Mouse (Mus musculus) stomach, embryonic 16.5 days (tissue): ENCODE results near the gene Ppil1. TPM values are rescaled to one million over a fixed set of nuclear protein-coding genes. Genes with fewer than 3 reads are reported as not detected.

Experiments
- ATAC-seq: fragments of 200-750 bp; cut with Nextera tagmentation; 2 replicates; pipeline ENCODE4 v1.8.0; 2017; ENCODE audit warnings: moderate number of reproducible peaks, moderate TSS enrichment; ENCODE audit not compliant: insufficient read depth, low FRiP score
- H3K27ac ChIP-seq: fragments of 300-500 bp; sonication (generic); 2 replicates; pipeline ENCODE4 v1.5.1; 2014; ENCODE audit warnings: low read length
- H3K27me3 ChIP-seq: fragments of 300-500 bp; sonication (generic); 2 replicates; pipeline ENCODE4 v1.6.1; 2014; ENCODE audit warnings: low read length, control low read depth, mixed read lengths; ENCODE audit not compliant: control insufficient read depth, insufficient read depth
- H3K36me3 ChIP-seq: fragments of 300-500 bp; sonication (generic); 2 replicates; pipeline ENCODE4 v1.6.1; 2014; ENCODE audit warnings: low read length; ENCODE audit not compliant: control insufficient read depth, insufficient read depth
- H3K4me1 ChIP-seq: fragments of 300-500 bp; sonication (generic); 2 replicates; pipeline ENCODE4 v1.6.1; 2014; ENCODE audit warnings: low read length, control low read depth, mixed read lengths; ENCODE audit not compliant: control insufficient read depth, insufficient read depth
- H3K4me2 ChIP-seq: fragments of 300-500 bp; sonication (generic); 2 replicates; pipeline ENCODE4 v1.6.1; 2014; ENCODE audit warnings: low read depth, low read length, mixed read lengths
- H3K4me3 ChIP-seq: fragments of 300-500 bp; sonication (generic); replicated peaks from 2 replicates; pipeline ENCODE4 v1.5.1; 2014; ENCODE audit warnings: mild to moderate bottlenecking, low read length
- H3K9ac ChIP-seq: fragments of 300-500 bp; sonication (generic); 2 replicates; pipeline ENCODE4 v1.6.1; 2014; ENCODE audit warnings: low read length
- H3K9me3 ChIP-seq: fragments of 300-500 bp; sonication (generic); replicated peaks from 2 replicates; pipeline ENCODE4 v1.6.1; 2016; ENCODE audit warnings: low read length, control low read depth; ENCODE audit not compliant: control insufficient read depth
- WGBS: fragments of 180-500 bp; shearing (Covaris S2); extraction: QIAGEN DNeasy Blood & Tissue Kit; methylation state at CpG from one replicate; pipeline ENCODE4 v1.1.7; 2014; 5-methylcytosine and 5-hydroxymethylcytosine counted together
- polyA plus RNA-seq: library from polyadenylated mRNA; unstranded; fragments of >200 nt; fragmentation: Nextera tagmentation; extraction: Ambion mirVana; gene quantifications from 2 replicates; pipeline ENCODE4 v1.2.1, GENCODE M21; 2015

Gene Ppil1
- polyA plus RNA-seq, 1 experiment from 2014 or later: 130 TPM

DNA sequence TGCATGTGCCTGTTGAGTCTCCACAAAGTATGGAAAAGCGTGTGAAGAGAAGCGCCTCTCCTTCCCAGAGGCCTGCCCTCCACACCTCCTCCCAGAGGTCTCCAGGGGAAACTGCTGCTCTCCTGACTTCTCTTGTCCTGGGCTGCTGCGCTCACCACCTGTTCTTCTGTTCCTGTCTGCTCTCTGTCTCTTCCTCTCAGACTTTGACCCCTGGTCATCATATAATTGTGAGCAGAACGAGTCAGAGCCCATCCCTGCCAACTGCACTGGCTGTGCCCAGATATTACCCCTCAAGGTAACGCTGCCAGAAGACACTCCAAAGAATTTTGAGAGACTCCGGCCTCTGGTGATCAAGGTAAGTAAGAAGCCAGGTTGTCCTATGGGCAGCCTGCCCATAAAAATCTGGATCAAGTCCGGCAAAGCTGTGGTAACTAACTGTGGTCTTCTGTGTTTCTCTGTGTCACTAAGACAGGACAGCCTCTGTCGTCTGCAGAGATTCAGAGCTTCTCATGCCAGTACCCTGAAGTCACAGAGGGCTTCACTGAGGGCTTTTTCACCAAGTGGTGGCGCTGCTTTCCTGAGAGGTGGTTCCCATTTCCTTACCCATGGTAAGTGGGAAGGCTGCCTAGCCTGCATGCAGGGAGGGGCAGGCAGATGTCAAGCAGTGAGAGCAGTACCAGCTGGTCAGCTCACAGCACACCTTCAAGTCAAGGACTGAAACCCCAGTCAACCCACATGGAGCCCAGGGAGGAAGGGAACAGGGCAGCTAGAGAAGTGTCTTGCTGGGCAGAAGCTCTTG, 30.0 kb upstream of the Ppil1 start:
- Histone ChIP-seq H3K27me3 (no peaks in the 10 kb centered on the region), H3K36me3 (peaks cover 3% of the 10 kb centered on the region; the same call in 1 of the 2 replicates), H3K9ac (no peak overlapping the region), H3K9me3 (no peaks in the 10 kb centered on the region), H3K27ac (no peak overlapping the region), H3K4me3 (no peak overlapping the region), H3K4me2 (no peak overlapping the region), H3K4me1 (no peaks in the 10 kb centered on the region)
- ATAC-seq: no peak
- WGBS: 74% methylated on average over 9 of the region's 9 CpGs

GRCm38 (mm10) chr17:29292996-29293395, 29.0 kb upstream of the Ppil1 start:
- Histone ChIP-seq H3K27me3 (no peaks in the 10 kb centered on the region), H3K4me3 (no peak overlapping the region), H3K9ac (no peak overlapping the region), H3K27ac (no peak overlapping the region), H3K36me3 (no peaks in the 10 kb centered on the region), H3K4me1 (no peaks in the 10 kb centered on the region), H3K4me2 (no peak overlapping the region), H3K9me3 (no peaks in the 10 kb centered on the region)
- no peak for ATAC-seq
- WGBS: 73% methylated on average over 3 of the region's 3 CpGs

- WGBS: 88% methylated on average over 7 of the region's 7 CpGs
- no peaks in the 10 kb centered on the region for H3K36me3 ChIP-seq
- H3K4me1 ChIP-seq: no peaks in the 10 kb centered on the region
- no peaks in the 10 kb centered on the region for H3K9me3 ChIP-seq
- no peak for ATAC-seq
- no peak overlapping the region for H3K4me3 ChIP-seq
- no peak overlapping the region for H3K27ac ChIP-seq
- no peaks in the 10 kb centered on the region for H3K27me3 ChIP-seq
- H3K9ac ChIP-seq: no peak overlapping the region
- no peak overlapping the region for H3K4me2 ChIP-seq
Measured at GRCm38 (mm10) chr17:29291793-29292192, 27.8 kb upstream of the Ppil1 start.

DNA sequence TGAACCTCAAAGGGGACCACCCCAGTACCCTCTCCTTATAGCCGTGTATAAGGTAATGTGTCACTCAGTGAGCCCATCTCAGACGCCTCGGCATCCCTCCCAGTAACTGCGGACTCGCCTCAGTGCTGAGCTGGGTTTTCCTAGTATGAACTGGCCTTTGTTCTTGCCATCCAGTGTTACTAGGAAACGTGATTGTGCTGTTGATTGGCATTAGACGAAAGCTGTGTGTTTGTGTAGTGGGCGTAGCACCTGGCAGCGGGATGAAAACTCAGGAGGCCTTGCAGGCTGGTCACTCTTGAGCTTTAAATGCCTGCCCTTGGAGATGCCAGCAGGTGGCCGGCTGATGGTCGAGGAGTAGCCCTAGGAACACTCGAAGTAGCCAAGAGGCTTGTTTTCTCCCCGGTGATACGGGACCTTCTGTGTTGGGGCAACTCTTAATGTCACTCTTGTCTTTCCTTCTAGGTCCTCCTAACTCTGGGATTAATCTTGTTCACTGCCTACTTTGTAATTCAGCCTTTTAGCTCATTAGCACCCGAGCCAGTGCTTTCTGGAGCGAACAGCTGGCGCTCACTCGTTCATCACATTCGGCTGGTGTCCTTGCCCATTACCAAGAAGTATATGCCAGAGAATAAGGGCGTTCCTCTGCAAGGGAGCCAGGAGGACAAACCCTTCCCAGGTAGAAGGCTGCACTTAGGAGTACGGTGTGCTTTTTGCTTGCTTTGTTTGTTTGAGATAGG, 18.4 kb upstream of the Ppil1 start:
- 0 out of 2 replicates have a peak, but pooled peaks cover 3% of the 10 kb centered on the region for H3K4me1 ChIP-seq
- peak; percentile 80 for ATAC-seq
- H3K4me2 ChIP-seq: no peak overlapping the region
- H3K9me3 ChIP-seq: no peaks in the 10 kb centered on the region
- no peak overlapping the region for H3K4me3 ChIP-seq
- no peak overlapping the region for H3K9ac ChIP-seq
- whole genome bisulfite sequencing: 67% methylated on average over 21 of the region's 21 CpGs
- no peaks in the 10 kb centered on the region for H3K27me3 ChIP-seq
- no peaks in the 10 kb centered on the region for H3K36me3 ChIP-seq
- H3K27ac ChIP-seq: peak overlapping the region; percentile 15; the same call in 1 of the 2 replicates

DNA sequence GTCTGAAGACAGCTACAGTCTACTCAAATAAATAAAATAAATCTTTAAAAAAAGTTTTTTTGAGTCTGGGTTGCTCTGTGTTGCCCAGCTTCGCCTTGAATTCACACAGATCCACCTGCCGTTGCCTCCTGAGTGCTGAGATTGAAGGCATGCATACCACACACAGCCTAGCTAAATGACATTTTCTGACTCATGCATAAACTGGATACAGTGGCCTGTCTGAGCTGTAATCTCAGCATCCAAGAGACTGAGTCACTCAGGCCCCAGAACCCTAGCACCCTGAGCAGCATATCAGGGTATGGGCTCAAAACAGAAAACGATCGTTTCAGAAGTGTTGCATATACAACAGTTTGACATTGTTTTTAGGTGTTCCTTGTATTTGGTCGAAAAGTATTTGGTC, 17.6 kb upstream of the Ppil1 start:
- Histone ChIP-seq H3K4me3 (no peak overlapping the region), H3K4me2 (no peak overlapping the region), H3K27ac (no peak overlapping the region), H3K9ac (no peak overlapping the region), H3K4me1 (0 out of 2 replicates have a peak, but pooled peaks cover 3% of the 10 kb centered on the region), H3K36me3 (no peaks in the 10 kb centered on the region), H3K27me3 (no peaks in the 10 kb centered on the region), H3K9me3 (no peaks in the 10 kb centered on the region)
- ATAC-seq: no peak
- 75% methylated on average over 5 of the region's 5 CpGs for WGBS

- 91% methylated on average over 5 of the region's 5 CpGs for WGBS
- Histone ChIP-seq H3K4me3 (no peak overlapping the region), H3K36me3 (no peaks in the 10 kb centered on the region), H3K4me2 (no peak overlapping the region), H3K4me1 (0 out of 2 replicates have a peak, but pooled peaks cover 3% of the 10 kb centered on the region), H3K27ac (no peak overlapping the region), H3K27me3 (no peaks in the 10 kb centered on the region), H3K9ac (no peak overlapping the region), H3K9me3 (no peaks in the 10 kb centered on the region)
- no peak for ATAC-seq
Measured at GRCm38 (mm10) chr17:29280422-29280821, 16.4 kb upstream of the Ppil1 start.

GRCm38 (mm10) chr17:29273889-29274288, 9.9 kb upstream of the Ppil1 start:
- Histone ChIP-seq H3K27ac (peak overlapping the region; percentile 4; the same call in 1 of the 2 replicates), H3K9me3 (no peaks in the 10 kb centered on the region), H3K36me3 (no peaks in the 10 kb centered on the region), H3K4me2 (no peak overlapping the region), H3K9ac (no peak overlapping the region), H3K4me1 (peaks cover 10% of the 10 kb centered on the region; the same call in 1 of the 2 replicates), H3K27me3 (no peaks in the 10 kb centered on the region), H3K4me3 (no peak overlapping the region)
- no peak for ATAC-seq
- 71% methylated on average over 11 of the region's 11 CpGs for WGBS

GRCm38 (mm10) chr17:29273156-29273555, 9.2 kb upstream of the Ppil1 start:
- 53% methylated on average over 7 of the region's 7 CpGs for WGBS
- Histone ChIP-seq H3K27me3 (no peaks in the 10 kb centered on the region), H3K4me2 (no peak overlapping the region), H3K4me1 (peaks cover 11% of the 10 kb centered on the region; the same call in 1 of the 2 replicates), H3K4me3 (no peak overlapping the region), H3K27ac (no peak overlapping the region), H3K9me3 (no peaks in the 10 kb centered on the region), H3K9ac (no peak overlapping the region), H3K36me3 (no peaks in the 10 kb centered on the region)
- no peak; the same call in 1 of the 2 replicates for ATAC-seq

DNA sequence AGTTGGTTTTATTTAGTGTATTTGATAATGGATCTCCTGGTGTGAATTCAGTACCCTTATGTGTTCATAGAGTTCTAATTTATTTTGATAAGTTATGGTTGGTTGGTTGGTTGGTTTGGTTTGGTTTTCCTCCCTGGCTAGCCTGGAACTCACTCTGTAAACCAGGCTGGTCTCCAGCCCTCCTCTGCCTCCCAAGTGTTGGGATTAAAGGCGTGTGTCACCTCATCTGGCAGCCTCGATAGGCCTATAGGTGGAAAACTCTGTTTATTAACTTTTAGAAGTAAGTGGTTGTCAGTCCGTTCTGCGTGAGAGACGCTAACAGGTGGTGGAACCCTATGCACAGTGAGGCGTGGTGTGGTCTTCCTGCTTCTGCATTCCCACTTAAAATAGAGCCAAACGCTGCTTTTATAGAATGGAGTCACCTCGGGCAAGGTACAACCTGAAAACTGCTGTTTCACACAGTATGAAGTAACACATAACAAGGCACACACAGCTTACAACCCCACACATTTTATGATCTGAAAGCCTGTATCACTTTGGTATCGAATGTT, 6.2 kb upstream of the Ppil1 start:
- peaks cover 17% of the 10 kb centered on the region; the same call in 1 of the 2 replicates for H3K4me1 ChIP-seq
- peak overlapping the region; percentile 59; the same call in 1 of the 2 replicates for H3K4me2 ChIP-seq
- H3K9ac ChIP-seq: no peak overlapping the region
- H3K4me3 ChIP-seq: no peak overlapping the region
- H3K9me3 ChIP-seq: no peaks in the 10 kb centered on the region
- ATAC-seq: no peak
- H3K27me3 ChIP-seq: no peaks in the 10 kb centered on the region
- H3K27ac ChIP-seq: no peak overlapping the region
- WGBS: 86% methylated on average over 9 of the region's 9 CpGs
- H3K36me3 ChIP-seq: no peaks in the 10 kb centered on the region
